Mouse (Mus musculus) left cerebral cortex, postnatal 4 days (tissue): Measurements from ENCODE around the gene Rbm24. TPM values are rescaled to one million over a fixed set of nuclear protein-coding genes. Genes with fewer than 3 reads are reported as not detected.

ENCODE experiments used
- DNase-seq: peaks from one replicate; pipeline ENCODE4 v3.0.0-alpha.2; 2022
- intact Hi-C: fragments of 180-260 bp; cut with DNase I; formaldehyde crosslinking; loops from one replicate; pipeline ENCODE4 v1.15.1; 2025
- total RNA-seq, 2 experiments: library from RNA; stranded (reverse); gene quantifications; 2 replicates each; pipeline ENCODE4 v1.2.3; 2021

Gene Rbm24
- total RNA-seq, 2 experiments from 2014 or later = 27.4 to 31.0 TPM

GRCm38 (mm10) chr13:46429866-46430265, 11.6 kb downstream of the Rbm24 start:
- no peak for DNase-seq
- intact Hi-C loops = loop anchor here (10.0 kb wide), 1 partner anchor 135 kb away; no protein-coding TSS in a partner anchor

DNA sequence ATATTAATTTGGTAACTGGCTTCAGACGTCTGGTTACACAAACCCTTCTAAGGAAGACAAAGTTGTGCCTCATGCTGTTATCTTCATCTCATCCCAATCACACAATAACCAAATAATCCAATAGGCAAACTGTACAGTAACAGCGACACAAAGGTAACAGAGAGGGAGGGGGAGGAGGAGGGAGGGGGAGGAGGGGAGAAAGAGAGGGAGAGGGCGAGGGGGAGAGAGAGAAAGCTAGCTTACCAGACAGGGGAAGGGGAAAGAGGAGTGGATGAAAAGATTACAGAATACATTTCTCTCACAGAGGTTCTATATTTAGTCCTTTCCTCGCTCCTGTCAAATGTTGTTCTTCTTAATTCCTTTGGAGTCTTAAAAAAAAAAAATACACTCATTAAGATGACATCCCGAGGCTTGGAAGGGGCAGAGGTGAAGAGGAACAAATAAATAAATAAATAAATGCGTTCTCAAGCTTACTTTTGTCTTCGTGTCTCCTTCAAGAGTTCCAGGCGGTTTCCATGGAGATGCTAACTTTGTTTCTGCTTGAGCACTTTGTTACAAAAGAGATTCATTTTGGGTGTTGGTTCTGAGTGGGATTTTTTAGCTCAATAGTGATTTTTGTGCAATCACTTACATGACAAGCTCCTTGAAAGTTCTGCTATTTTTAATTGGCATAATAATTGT, 15.8 kb downstream of the Rbm24 start:
- DNase-seq = no peak
- intact Hi-C loops = no loop called here

DNA sequence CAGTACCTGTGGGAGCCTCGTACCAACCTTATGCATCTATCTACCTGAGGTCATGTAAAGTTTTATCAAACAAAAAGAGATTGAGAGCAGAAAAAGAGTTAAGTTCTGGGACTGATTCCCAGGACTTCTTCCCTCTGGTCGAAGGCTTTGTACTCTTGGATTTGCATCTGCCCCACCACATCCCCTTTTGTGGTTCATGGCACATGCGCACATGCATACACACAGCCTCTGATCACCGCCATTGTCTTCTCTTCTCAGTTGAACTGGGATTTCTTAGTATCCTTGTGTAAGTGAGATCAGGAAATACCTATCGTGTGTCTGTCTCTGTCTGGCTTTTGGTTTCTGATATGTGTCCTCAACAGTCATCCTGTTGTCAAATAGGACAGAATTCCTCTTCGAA, 20.7 kb downstream of the Rbm24 start:
- intact Hi-C loops = no loop called here
- DNase-seq = no peak

- DNase-seq = no peak
- intact Hi-C loops = no loop called here
Observed at GRCm38 (mm10) chr13:46444021-46444420, 25.8 kb downstream of the Rbm24 start.

DNA sequence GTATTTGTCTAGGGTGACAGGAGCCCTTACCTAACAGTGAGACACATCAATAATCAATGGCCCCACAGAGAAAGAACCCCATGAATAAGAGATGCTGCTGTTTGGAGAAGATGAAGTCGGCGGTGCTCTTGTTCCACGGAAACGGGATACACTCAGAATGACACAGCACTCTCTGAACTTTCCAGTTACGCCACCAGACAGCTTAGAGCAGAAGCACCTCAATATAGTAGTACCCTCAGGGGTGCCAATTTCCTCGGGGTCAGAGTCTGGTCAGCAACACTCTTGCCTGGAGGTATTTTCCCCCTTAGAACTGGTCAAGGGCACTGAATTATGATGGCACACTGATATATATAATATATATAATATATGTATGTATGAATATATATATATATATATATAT, 27.8 kb downstream of the Rbm24 start:
- intact Hi-C loops = no loop called here
- DNase-seq = no peak

- intact Hi-C loops = no loop called here
- no peak for DNase-seq
Observed at GRCm38 (mm10) chr13:46448276-46448675, 30.0 kb downstream of the Rbm24 start.

- DNase-seq = no peak
- intact Hi-C loops = no loop called here
Observed at GRCm38 (mm10) chr13:46449955-46450354, 31.7 kb downstream of the Rbm24 start.

- intact Hi-C loops = no loop called here
- DNase-seq = peak; percentile 3
Observed at GRCm38 (mm10) chr13:46450623-46451022, 32.4 kb downstream of the Rbm24 start.

DNA sequence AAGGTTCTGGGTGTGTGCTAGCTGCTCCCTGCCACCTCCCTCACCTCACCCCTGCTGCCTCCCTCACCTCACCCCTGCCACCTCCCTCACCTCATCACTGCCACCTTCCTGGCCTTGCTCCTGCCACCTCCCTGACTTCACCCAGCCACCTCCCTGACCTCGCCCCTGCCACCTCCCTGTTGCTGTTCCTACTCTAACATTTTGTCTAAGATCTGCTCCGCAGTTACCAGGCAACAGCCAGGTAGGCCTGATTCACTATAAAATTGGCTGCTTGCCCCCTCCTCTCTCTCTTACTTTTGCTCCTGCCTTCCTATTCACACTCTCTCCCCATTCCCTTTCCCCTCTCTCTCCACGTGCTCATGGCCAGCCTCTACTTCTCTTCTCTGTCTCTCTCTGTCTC, 33.3 kb downstream of the Rbm24 start:
- DNase-seq = no peak
- intact Hi-C loops = no loop called here

DNA sequence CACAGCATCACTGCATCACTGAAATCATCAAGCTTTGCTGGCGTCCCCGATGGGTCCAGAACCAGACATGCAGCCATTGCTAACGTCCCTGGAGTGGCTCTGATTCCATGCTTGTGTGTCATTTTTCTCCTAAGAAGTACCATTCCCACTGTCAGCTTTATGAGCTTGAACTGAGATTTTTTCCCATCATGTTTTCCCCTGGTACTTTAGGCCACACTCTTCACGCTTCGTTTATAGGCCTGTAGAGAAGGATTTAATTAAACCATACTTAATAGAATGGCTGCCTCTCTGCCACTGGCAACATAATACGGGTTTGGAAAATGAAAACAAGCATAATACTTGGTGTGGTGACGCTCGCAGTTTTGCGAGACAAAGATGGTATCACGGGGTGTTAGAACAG, 41.3 kb downstream of the Rbm24 start:
- no peak for DNase-seq
- intact Hi-C loops = no loop called here

DNA sequence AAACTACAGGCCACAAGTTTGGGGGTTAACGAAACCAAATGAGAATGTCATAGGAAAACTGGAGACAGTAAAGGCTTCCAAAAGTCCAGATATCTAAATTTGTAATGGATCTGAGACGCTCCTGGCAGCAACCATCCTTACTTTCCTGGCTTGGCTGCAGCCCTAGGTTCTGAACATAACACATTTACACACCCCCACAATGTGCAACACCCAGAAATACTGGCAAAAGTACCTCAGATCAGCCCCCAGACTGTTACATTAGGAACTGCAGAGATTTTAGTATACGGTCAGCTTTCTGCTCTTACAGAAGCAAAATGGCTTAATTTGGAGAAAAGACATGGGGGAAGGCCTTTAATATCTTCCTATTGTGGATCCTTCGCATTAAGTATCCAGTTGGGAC, 44.0 kb downstream of the Rbm24 start:
- intact Hi-C loops = no loop called here
- no peak for DNase-seq

GRCm38 (mm10) chr13:46463764-46464163, 45.5 kb downstream of the Rbm24 start:
- intact Hi-C loops = no loop called here
- DNase-seq = no peak

GRCm38 (mm10) chr13:46468251-46468650, 50.0 kb downstream of the Rbm24 start:
- DNase-seq = no peak

GRCm38 (mm10) chr13:46469536-46469935, 51.3 kb downstream of the Rbm24 start:
- intact Hi-C loops = no loop called here
- no peak for DNase-seq

More at GRCm38 (mm10) chr13:46468251-46468650, 50.0 kb downstream of the Rbm24 start:
- intact Hi-C loops = no loop called here

Other genes starting within 250 kb of the Rbm24 start
- under 1 TPM in 1 of 2 experiments, not detected in 1; 0.26 TPM for gene Stmnd1, start 144.7 kb upstream of the Rbm24 start, total RNA-seq
- 10 to 100 TPM; 23.1 to 23.6 TPM for gene Cap2, start 83.4 kb downstream of the Rbm24 start, total RNA-seq